In the genomic region with DNA sequence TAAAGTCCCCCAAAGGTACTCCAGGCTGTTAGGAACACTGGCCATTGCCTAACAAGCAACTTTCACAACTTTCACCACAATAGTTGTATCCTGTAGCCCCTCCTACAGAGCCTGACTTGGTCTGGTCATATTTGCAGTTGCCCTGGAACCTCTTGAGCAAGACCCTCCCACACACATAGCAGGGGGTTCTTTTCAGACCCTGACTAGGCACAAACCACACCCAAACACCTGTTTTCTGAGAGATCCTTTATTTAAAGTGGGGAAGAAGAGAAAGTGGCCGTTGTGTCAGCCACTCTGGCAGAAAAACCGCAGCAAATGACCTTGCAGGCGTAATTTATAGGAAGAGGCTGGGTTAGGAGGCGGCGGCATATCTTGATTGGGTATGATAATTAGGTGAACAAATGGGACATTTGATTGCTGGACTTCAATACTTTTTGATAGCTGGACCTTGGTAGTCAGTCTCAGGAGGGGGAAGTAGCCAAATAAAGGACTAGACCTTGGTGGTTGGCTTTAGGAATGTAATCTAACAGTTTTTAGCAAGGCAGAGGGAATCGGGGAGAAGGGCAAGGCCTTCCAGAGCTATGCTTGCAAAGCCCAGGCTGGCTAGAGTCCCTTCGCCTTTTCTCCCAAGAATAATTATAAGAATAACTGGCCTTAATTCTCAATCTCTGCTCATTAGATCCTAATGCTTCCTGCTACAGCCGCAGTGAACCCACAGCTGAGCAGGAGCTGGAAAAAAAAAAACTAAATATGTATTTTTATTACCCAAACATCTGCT, we compare ENCODE assay signal across 1 mouse cellular context.
TF ChIP-seq lines count a peak whose summit lies in the region.

No protein-coding gene starts in this region.

TF ChIP-seq in CH12.LX, 34 proteins besides CTCF, POLR2A, EP300 and RAD21 (continued from another document):
- TF ChIP-seq KAT2A (IDR thresholded peaks at IDR 0.05; ENCODE audit: insufficient replicate concordance, low read length), result no peak
